Mouse (Mus musculus) testis, adult 2 months (tissue): Measurements from ENCODE around the gene Rgs9.

ENCODE experiments used
- CTCF ChIP-seq: fragments of 200-500 bp; IDR thresholded peaks from 2 replicates; pipeline ENCODE4 v1.5.1; 2012; ENCODE audit warnings: low read depth, mild to moderate bottlenecking, inconsistent platforms, low read length, moderate library complexity; ENCODE audit not compliant: control insufficient read depth, insufficient read depth, insufficient replicate concordance
- POLR2A ChIP-seq: fragments of 200-500 bp; IDR thresholded peaks from 2 replicates; pipeline ENCODE4 v1.6.1; 2012; ENCODE audit warnings: low read depth, mild to moderate bottlenecking, inconsistent platforms, low read length, moderate library complexity; ENCODE audit not compliant: control insufficient read depth

DNA sequence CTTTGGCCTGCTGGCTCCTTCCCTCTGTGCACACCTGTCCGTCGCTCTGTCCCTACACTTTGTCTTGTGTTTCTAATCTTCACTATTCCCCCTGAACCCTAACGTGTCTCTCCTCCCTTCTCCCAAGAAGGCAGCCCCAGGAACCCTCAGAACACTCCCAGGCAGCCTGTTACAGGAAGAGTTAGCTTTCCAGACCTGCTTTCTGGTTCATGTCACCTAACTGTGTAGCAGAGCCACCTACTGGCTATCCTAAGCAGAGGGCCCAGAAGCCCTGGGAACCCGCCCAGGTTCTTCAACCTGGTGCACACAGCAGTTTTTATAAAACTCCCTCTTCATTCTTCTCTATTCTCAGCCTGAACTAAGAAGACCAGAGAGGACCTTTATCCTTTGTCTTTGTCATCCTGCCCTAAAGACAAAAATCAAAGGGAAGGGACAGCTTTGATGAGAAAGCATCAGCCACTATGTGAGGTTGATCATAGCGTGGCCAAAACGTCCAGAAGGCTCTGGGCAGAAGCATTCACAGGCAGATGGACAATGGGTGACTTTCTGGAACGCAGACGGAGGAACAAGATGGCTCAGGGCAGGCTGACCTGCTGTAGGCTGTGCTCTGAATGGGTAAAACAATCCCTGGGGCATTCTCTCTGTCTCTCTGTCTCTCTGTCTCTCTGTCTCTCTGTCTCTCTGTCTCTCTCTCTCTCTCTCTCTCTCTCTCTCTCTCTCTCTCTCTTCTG, 119.0 kb downstream of the Rgs9 start:
- TF ChIP-seq CTCF = no peak
- TF ChIP-seq POLR2A = no peak
